Mouse (Mus musculus): ENCODE results near the gene Tead1.

- TF ChIP-seq CTCF (IDR thresholded peaks at IDR 0.05; ENCODE audit: insufficient read depth, low read depth, low read length): no peak
- no peak for TF ChIP-seq POLR2A (IDR thresholded peaks at IDR 0.05; ENCODE audit: insufficient read depth, low read depth, low read length)
Measured at GRCm38 (mm10) chr7:112953777-112954291, 274.7 kb downstream of the Tead1 start, which contains the start of gene Rassf10.
